Mouse (Mus musculus): Measurements from ENCODE around the gene Tprgl. TPM values are rescaled to one million over a fixed set of nuclear protein-coding genes. Genes with fewer than 3 reads are reported as not detected.

Tprgl gene
- total and polyA plus RNA-seq, 3 experiments, result 47.5 to 67.8 (median 64.5) TPM

GRCm38 (mm10) chr4:154181001-154181400 is 20.5 kb upstream of the Tprgl start:
- Histone ChIP-seq H3K4me3 (replicated peaks in 1 of 3; ENCODE audit: low read depth in 2 of 3, low read length in 2 of 3, poor library complexity in 1 of 3) (no peak overlapping the region), H3K27ac (ENCODE audit: insufficient read depth, low read depth) (no peak overlapping the region), H3K9ac (ENCODE audit: insufficient read depth, low read depth) (no peak overlapping the region), H3K36me3 (replicated peaks in 1 of 2; ENCODE audit: control insufficient read depth in 1 of 2, insufficient read depth in 1 of 2, low read length in 1 of 2) (no peaks in the 10 kb centered on the region), H3K4me1 (ENCODE audit: control insufficient read depth in 1 of 2, insufficient read depth in 2 of 2) (no peaks in the 10 kb centered on the region), H3K27me3 (replicated peaks) (peaks cover 63% of the 10 kb centered on the region), H3K9me3 (replicated peaks; ENCODE audit: low read length) (no peaks in the 10 kb centered on the region), H3K79me2 (replicated peaks; ENCODE audit: control insufficient read depth, extremely low read depth, insufficient read depth, poor library complexity, severe bottlenecking) (no peaks in the 10 kb centered on the region), H3K4me2 (ENCODE audit: insufficient read depth, low read depth, poor library complexity, severe bottlenecking) (no peak overlapping the region)
- in situ Hi-C loops (cut with MboI; ENCODE audit: low pct_ligation_motif_present, low pct_unique_long_range_greater_than_20kb, low sequenced_read_pairs) (no loop called here), dilution Hi-C loops (cut with MboI; ENCODE audit: extremely low pct_ligation_motif_present, extremely low pct_unique_long_range_greater_than_20kb, low sequenced_read_pairs) (no loop called here)
- TF ChIP-seq HCFC1 (IDR thresholded peaks at IDR 0.05; ENCODE audit: low read depth, low read length) (no peak), TBP (conservative IDR thresholded peaks at IDR 0.05; ENCODE audit: low read depth, low read length) (no peak), MXI1 (IDR thresholded peaks at IDR 0.05; ENCODE audit: low read depth, low read length) (no peak), MEF2A (IDR thresholded peaks at IDR 0.05; ENCODE audit: borderline replicate concordance, low read depth, low read length) (no peak), ZMIZ1 (IDR thresholded peaks at IDR 0.05; ENCODE audit: low read depth, low read length) (no peak), USF1 (IDR thresholded peaks at IDR 0.05; ENCODE audit: low read depth, low read length) (no peak), JUN (IDR thresholded peaks at IDR 0.05; ENCODE audit: insufficient read depth, low read depth, low read length) (no peak), JUND (conservative IDR thresholded peaks at IDR 0.05; ENCODE audit: low read depth, low read length) (no peak), ZNF384 (IDR thresholded peaks at IDR 0.05; ENCODE audit: low read depth, low read length) (no peak), ETS1 (conservative IDR thresholded peaks at IDR 0.05; ENCODE audit: low read depth, low read length) (no peak)
- no peak for DNase-seq (ENCODE audit: extremely low read depth)

- no peak for TF ChIP-seq UBTF (IDR thresholded peaks at IDR 0.05; ENCODE audit: low read depth, low read length)
- no peak for TF ChIP-seq ZKSCAN1 (IDR thresholded peaks at IDR 0.05; ENCODE audit: borderline replicate concordance, low read depth, low read length)
- no peak for TF ChIP-seq GABPA (IDR thresholded peaks at IDR 0.05; ENCODE audit: insufficient replicate concordance, low read depth, low read length)
- no peak for TF ChIP-seq MAFK (IDR thresholded peaks at IDR 0.05; ENCODE audit: insufficient replicate concordance, low read length)
- TF ChIP-seq MEF2A (IDR thresholded peaks at IDR 0.05; ENCODE audit: borderline replicate concordance, low read depth, low read length), result no peak
- no peak for TF ChIP-seq CTCF (conservative IDR thresholded peaks at IDR 0.05 in 1 of 2, IDR thresholded peaks at IDR 0.05 in 1 of 2; ENCODE audit: low read depth in 2 of 2, low read length in 2 of 2)
- TF ChIP-seq MXI1 (IDR thresholded peaks at IDR 0.05; ENCODE audit: low read depth, low read length), result no peak
- no peak for TF ChIP-seq USF1 (IDR thresholded peaks at IDR 0.05; ENCODE audit: low read depth, low read length)
- no peak for TF ChIP-seq EP300 (IDR thresholded peaks at IDR 0.05; ENCODE audit: low read length)
- no peak for TF ChIP-seq SIN3A (IDR thresholded peaks at IDR 0.05; ENCODE audit: low read length)
- TF ChIP-seq JUN (IDR thresholded peaks at IDR 0.05; ENCODE audit: insufficient read depth, low read depth, low read length), result no peak
- no peak for TF ChIP-seq RCOR1 (conservative IDR thresholded peaks at IDR 0.05; ENCODE audit: low read depth, low read length)
- TF ChIP-seq ZNF384 (IDR thresholded peaks at IDR 0.05; ENCODE audit: low read depth, low read length), result no peak
- no peak for TF ChIP-seq E2F4 (IDR thresholded peaks at IDR 0.05; ENCODE audit: insufficient replicate concordance, low read depth, low read length)
- no peak for TF ChIP-seq MYC (IDR thresholded peaks at IDR 0.05; ENCODE audit: low read depth, low read length)
- TF ChIP-seq BHLHE40 (IDR thresholded peaks at IDR 0.05; ENCODE audit: low read depth, low read length), result no peak
- TF ChIP-seq POLR2AphosphoS2 (IDR thresholded peaks at IDR 0.05; ENCODE audit: low read depth, low read length), result no peak
- H3K4me3 ChIP-seq (replicated peaks in 1 of 3; ENCODE audit: low read depth in 2 of 3, low read length in 2 of 3, poor library complexity in 1 of 3), result no peak overlapping the region
- no peak overlapping the region for H3K4me2 ChIP-seq (ENCODE audit: insufficient read depth, low read depth, poor library complexity, severe bottlenecking)
- dilution Hi-C loops (cut with MboI; ENCODE audit: extremely low pct_ligation_motif_present, extremely low pct_unique_long_range_greater_than_20kb, low sequenced_read_pairs) (no loop called here), in situ Hi-C loops (cut with MboI; ENCODE audit: low pct_ligation_motif_present, low pct_unique_long_range_greater_than_20kb, low sequenced_read_pairs) (no loop called here)
- H3K79me2 ChIP-seq (replicated peaks; ENCODE audit: control insufficient read depth, extremely low read depth, insufficient read depth, poor library complexity, severe bottlenecking), result no peaks in the 10 kb centered on the region
- no peaks in the 10 kb centered on the region for H3K36me3 ChIP-seq (replicated peaks in 1 of 2; ENCODE audit: control insufficient read depth in 1 of 2, insufficient read depth in 1 of 2, low read length in 1 of 2)
- DNase-seq (ENCODE audit: extremely low read depth), result no peak
- H3K27me3 ChIP-seq (replicated peaks), result peaks cover 71% of the 10 kb centered on the region
- H3K9me3 ChIP-seq (replicated peaks; ENCODE audit: low read length), result no peaks in the 10 kb centered on the region
- H3K27ac ChIP-seq (ENCODE audit: insufficient read depth, low read depth), result no peak overlapping the region
- H3K9ac ChIP-seq (ENCODE audit: insufficient read depth, low read depth), result no peak overlapping the region
- no peaks in the 10 kb centered on the region for H3K4me1 ChIP-seq (ENCODE audit: control insufficient read depth in 1 of 2, insufficient read depth in 2 of 2)
These were observed 16.8 kb upstream of the Tprgl start for GRCm38 (mm10) chr4:154177257-154177656.
